Mouse (Mus musculus): Measurements from ENCODE around the gene Olfr812.
"Not testable (repeated sequence)": the region's sequence is repeated elsewhere in the genome, so short reads cannot be mapped to it uniquely, and the experiment has no call there.

GRCm38 (mm10) chr10:129879751-129880150 is 33.9 kb upstream of the Olfr812 start, which contains the start of gene Olfr814:
- not testable (repeated sequence) for TF ChIP-seq CTCF (IDR thresholded peaks at IDR 0.05; ENCODE audit: control insufficient read depth, insufficient read depth, insufficient replicate concordance, low read depth, low read length); POLR2A (IDR thresholded peaks at IDR 0.05; ENCODE audit: control insufficient read depth, low read depth, low read length)
